Mouse (Mus musculus): ENCODE results near the gene 1700008P02Rik. TPM values are rescaled to one million over a fixed set of nuclear protein-coding genes. Genes with fewer than 3 reads are reported as not detected.
"Not testable (repeated sequence)": the region's sequence is repeated elsewhere in the genome, so short reads cannot be mapped to it uniquely, and the experiment has no call there.

1700008P02Rik gene
- not detected in 2 replicates for polyA plus RNA-seq (2014; fragmentation: Nextera tagmentation; extraction: Ambion mirVana)

GRCm38 (mm10) chr3:6620343-6620742 lies at the start of gene 1700008P02Rik:
Gene 1700008P02Rik, minus strand, starts transcription at chr3:6620443.
- Histone ChIP-seq H3K4me1 (ENCODE audit: control insufficient read depth, insufficient read depth, low read length) (no peaks in the 10 kb centered on the region), H3K36me3 (ENCODE audit: control insufficient read depth, insufficient read depth, low read length) (no peaks in the 10 kb centered on the region), H3K9ac (ENCODE audit: low read length) (no peak within 1 kb of the TSS), H3K27me3 (ENCODE audit: control insufficient read depth, insufficient read depth, low read length) (no peaks in the 10 kb centered on the region), H3K9me3 (ENCODE audit: control insufficient read depth, low read length) (no peaks in the 10 kb centered on the region), H3K4me2 (no peak within 1 kb of the TSS), H3K27ac (ENCODE audit: low read depth, low read length) (no peak within 1 kb of the TSS), H3K4me3 (ENCODE audit: low read depth, low read length) (no peak within 1 kb of the TSS)
- DNase-seq (ENCODE audit: low spot score, missing footprints): no peak
- 94% methylated on average over 7 of the region's 7 CpGs for WGBS
- ATAC-seq (ENCODE audit: low FRiP score): no peak

- ATAC-seq (ENCODE audit: low FRiP score): no peak
- Histone ChIP-seq H3K4me1 (ENCODE audit: control insufficient read depth, insufficient read depth, low read length) (no peaks in the 10 kb centered on the region), H3K27ac (ENCODE audit: low read depth, low read length) (no peak overlapping the region), H3K36me3 (ENCODE audit: control insufficient read depth, insufficient read depth, low read length) (no peaks in the 10 kb centered on the region), H3K9me3 (ENCODE audit: control insufficient read depth, low read length) (no peaks in the 10 kb centered on the region), H3K27me3 (ENCODE audit: control insufficient read depth, insufficient read depth, low read length) (no peaks in the 10 kb centered on the region), H3K4me3 (ENCODE audit: low read depth, low read length) (no peak overlapping the region), H3K9ac (ENCODE audit: low read length) (no peak overlapping the region), H3K4me2 (no peak overlapping the region)
- DNase-seq (ENCODE audit: low spot score, missing footprints): no peak
- WGBS: 81% methylated on average over 2 of the region's 2 CpGs
Observed at GRCm38 (mm10) chr3:6649411-6649810, 29.2 kb upstream of the 1700008P02Rik start.

GRCm38 (mm10) chr3:6638151-6638550 lies 17.9 kb upstream of the 1700008P02Rik start:
- H3K36me3 ChIP-seq (ENCODE audit: control insufficient read depth, insufficient read depth, low read length); H3K27me3 ChIP-seq (ENCODE audit: control insufficient read depth, insufficient read depth, low read length); H3K4me1 ChIP-seq (ENCODE audit: control insufficient read depth, insufficient read depth, low read length); DNase-seq (ENCODE audit: low spot score, missing footprints); H3K9me3 ChIP-seq (ENCODE audit: control insufficient read depth, low read length); H3K27ac ChIP-seq (ENCODE audit: low read depth, low read length); ATAC-seq (ENCODE audit: low FRiP score); H3K4me2 ChIP-seq; H3K9ac ChIP-seq (ENCODE audit: low read length); H3K4me3 ChIP-seq (ENCODE audit: low read depth, low read length): not testable (repeated sequence)

- no peaks in the 10 kb centered on the region for H3K36me3 ChIP-seq (ENCODE audit: control insufficient read depth, insufficient read depth, low read length)
- H3K27ac ChIP-seq (ENCODE audit: low read depth, low read length): no peak overlapping the region
- H3K27me3 ChIP-seq (ENCODE audit: control insufficient read depth, insufficient read depth, low read length): no peaks in the 10 kb centered on the region
- ATAC-seq (ENCODE audit: low FRiP score) (no peak), DNase-seq (ENCODE audit: low spot score, missing footprints) (no peak)
- no peak overlapping the region for H3K9ac ChIP-seq (ENCODE audit: low read length)
- H3K4me1 ChIP-seq (ENCODE audit: control insufficient read depth, insufficient read depth, low read length): no peaks in the 10 kb centered on the region
- H3K9me3 ChIP-seq (ENCODE audit: control insufficient read depth, low read length): no peaks in the 10 kb centered on the region
- H3K4me2 ChIP-seq: no peak overlapping the region
- H3K4me3 ChIP-seq (ENCODE audit: low read depth, low read length): no peak overlapping the region
Observed at GRCm38 (mm10) chr3:6634256-6634655, 14.0 kb upstream of the 1700008P02Rik start.

- Histone ChIP-seq H3K4me1 (ENCODE audit: control insufficient read depth, insufficient read depth, low read length) (no peaks in the 10 kb centered on the region), H3K36me3 (ENCODE audit: control insufficient read depth, insufficient read depth, low read length) (no peaks in the 10 kb centered on the region), H3K4me3 (ENCODE audit: low read depth, low read length) (no peak overlapping the region), H3K9me3 (ENCODE audit: control insufficient read depth, low read length) (no peaks in the 10 kb centered on the region), H3K27ac (ENCODE audit: low read depth, low read length) (no peak overlapping the region), H3K4me2 (no peak overlapping the region), H3K27me3 (ENCODE audit: control insufficient read depth, insufficient read depth, low read length) (no peaks in the 10 kb centered on the region), H3K9ac (ENCODE audit: low read length) (no peak overlapping the region)
- no peak for ATAC-seq (ENCODE audit: low FRiP score)
- no peak for DNase-seq (ENCODE audit: low spot score, missing footprints)
Observed at GRCm38 (mm10) chr3:6617881-6618280, 2.4 kb downstream of the 1700008P02Rik start.

All from midbrain, embryonic 11.5 days (tissue).